Mouse (Mus musculus) neural tube, embryonic 11.5 days (tissue): Measurements from ENCODE around the gene Gna15. TPM values are rescaled to one million over a fixed set of nuclear protein-coding genes. Genes with fewer than 3 reads are reported as not detected.

Source experiments
- ATAC-seq: fragments of 200-750 bp; cut with Nextera tagmentation; 2 replicates; pipeline ENCODE4 v1.8.0; 2017; ENCODE audit warnings: moderate number of reproducible peaks, mild to moderate bottlenecking, moderate TSS enrichment, moderate library complexity; ENCODE audit not compliant: insufficient read depth, low FRiP score, low TSS enrichment
- DNase-seq: peaks from one replicate; pipeline ENCODE4 v3.0.0-alpha.2; 2015; ENCODE audit warnings: low spot score
- H3K27ac ChIP-seq: fragments of 300-500 bp; sonication (generic); 2 replicates; pipeline ENCODE4 v1.5.1; 2014; ENCODE audit warnings: low read depth, mild to moderate bottlenecking, low read length
- H3K27me3 ChIP-seq: fragments of 300-500 bp; sonication (generic); 2 replicates; pipeline ENCODE4 v1.6.1; 2014; ENCODE audit warnings: mild to moderate bottlenecking, low read length, mixed read lengths; ENCODE audit not compliant: control insufficient read depth, insufficient read depth
- H3K36me3 ChIP-seq: fragments of 300-500 bp; sonication (generic); 2 replicates; pipeline ENCODE4 v1.6.1; 2014; ENCODE audit warnings: mild to moderate bottlenecking, low read length, moderate library complexity, mixed read lengths; ENCODE audit not compliant: control insufficient read depth, insufficient read depth
- H3K4me1 ChIP-seq: fragments of 300-500 bp; sonication (generic); 2 replicates; pipeline ENCODE4 v1.6.1; 2014; ENCODE audit warnings: low read length, mixed read lengths; ENCODE audit not compliant: control insufficient read depth, insufficient read depth
- H3K4me2 ChIP-seq: fragments of 300-500 bp; sonication (generic); 2 replicates; pipeline ENCODE4 v1.6.1; 2014; ENCODE audit warnings: low read depth, mild to moderate bottlenecking, moderate library complexity
- H3K4me3 ChIP-seq: fragments of 300-500 bp; sonication (generic); 2 replicates; pipeline ENCODE4 v1.5.1; 2014; ENCODE audit warnings: low read depth, low read length
- H3K9ac ChIP-seq: fragments of 300-500 bp; sonication (generic); 2 replicates; pipeline ENCODE4 v1.6.1; 2014; ENCODE audit warnings: mild to moderate bottlenecking, low read length
- H3K9me3 ChIP-seq: fragments of 300-500 bp; sonication (generic); 2 replicates; pipeline ENCODE4 v1.6.1; 2016; ENCODE audit warnings: low read length; ENCODE audit not compliant: control insufficient read depth
- WGBS: fragments of 180-500 bp; shearing (Covaris S2); extraction: QIAGEN DNeasy Blood & Tissue Kit; methylation state at CpG from one replicate; pipeline ENCODE4 v1.1.7; 2014; 5-methylcytosine and 5-hydroxymethylcytosine counted together
- polyA plus RNA-seq: library from polyadenylated mRNA; unstranded; fragments of >200 nt; fragmentation: Nextera tagmentation; extraction: Ambion mirVana; gene quantifications from 2 replicates; pipeline ENCODE4 v1.2.1, GENCODE M21; 2014

Gna15 gene
- polyA plus RNA-seq, 1 experiment from 2014 or later: 0.41 TPM

- H3K9ac ChIP-seq: no peak overlapping the region
- H3K27ac ChIP-seq: no peak overlapping the region
- H3K4me1 ChIP-seq: peaks cover 5% of the 10 kb centered on the region
- H3K9me3 ChIP-seq: no peaks in the 10 kb centered on the region
- ATAC-seq: no peak
- 83% methylated on average over 14 of the region's 14 CpGs for WGBS
- DNase-seq: no peak
- no peaks in the 10 kb centered on the region for H3K27me3 ChIP-seq
- no peak overlapping the region for H3K4me3 ChIP-seq
- H3K36me3 ChIP-seq: peaks cover 36% of the 10 kb centered on the region
- H3K4me2 ChIP-seq: no peak overlapping the region
These were observed 34.1 kb downstream of the Gna15 start for GRCm38 (mm10) chr10:81489941-81490340.

- WGBS: 90% methylated on average over 11 of the region's 11 CpGs
- H3K27me3 ChIP-seq: no peaks in the 10 kb centered on the region
- no peak overlapping the region for H3K4me2 ChIP-seq
- ATAC-seq: no peak
- no peak overlapping the region for H3K27ac ChIP-seq
- no peak for DNase-seq
- no peak overlapping the region for H3K9ac ChIP-seq
- H3K4me3 ChIP-seq: no peak overlapping the region
- 0 out of 2 replicates have a peak, but pooled peaks cover 2% of the 10 kb centered on the region for H3K4me1 ChIP-seq
- H3K36me3 ChIP-seq: peaks cover 36% of the 10 kb centered on the region
- H3K9me3 ChIP-seq: no peaks in the 10 kb centered on the region
These were observed 35.9 kb downstream of the Gna15 start for GRCm38 (mm10) chr10:81488081-81488480.

GRCm38 (mm10) chr10:81486496-81486895 is 37.5 kb downstream of the Gna15 start:
- 88% methylated on average over 10 of the region's 10 CpGs for WGBS

GRCm38 (mm10) chr10:81485479-81486018 is 38.5 kb downstream of the Gna15 start:
- H3K9me3 ChIP-seq: no peaks in the 10 kb centered on the region
- DNase-seq (no peak), ATAC-seq (no peak)
- 0 out of 2 replicates have a peak, but pooled peaks cover 2% of the 10 kb centered on the region for H3K4me1 ChIP-seq
- no peak overlapping the region for H3K27ac ChIP-seq
- H3K9ac ChIP-seq: no peak overlapping the region
- H3K36me3 ChIP-seq: peaks cover 18% of the 10 kb centered on the region
- no peak overlapping the region for H3K4me3 ChIP-seq
- 82% methylated on average over 7 of the region's 7 CpGs for WGBS
- peaks cover 13% of the 10 kb centered on the region for H3K27me3 ChIP-seq
- no peak overlapping the region for H3K4me2 ChIP-seq

More at GRCm38 (mm10) chr10:81486496-81486895, 37.5 kb downstream of the Gna15 start:
- peaks cover 10% of the 10 kb centered on the region for H3K27me3 ChIP-seq
- H3K9me3 ChIP-seq: no peaks in the 10 kb centered on the region
- H3K9ac ChIP-seq: no peak overlapping the region
- no peak overlapping the region for H3K4me2 ChIP-seq
- H3K36me3 ChIP-seq: peaks cover 27% of the 10 kb centered on the region
- no peak for ATAC-seq
- H3K27ac ChIP-seq: no peak overlapping the region
- 0 out of 2 replicates have a peak, but pooled peaks cover 2% of the 10 kb centered on the region for H3K4me1 ChIP-seq
- DNase-seq: no peak
- no peak overlapping the region for H3K4me3 ChIP-seq

GRCm38 (mm10) chr10:81485060-81485449 is 39.0 kb downstream of the Gna15 start:
- Histone ChIP-seq H3K9me3 (no peaks in the 10 kb centered on the region), H3K4me3 (no peak overlapping the region), H3K27ac (no peak overlapping the region), H3K36me3 (peaks cover 15% of the 10 kb centered on the region), H3K27me3 (peaks cover 13% of the 10 kb centered on the region), H3K9ac (no peak overlapping the region), H3K4me1 (0 out of 2 replicates have a peak, but pooled peaks cover 2% of the 10 kb centered on the region), H3K4me2 (no peak overlapping the region)
- ATAC-seq (no peak), DNase-seq (no peak)
- 44% methylated on average over 2 of the region's 2 CpGs for WGBS

- no peaks in the 10 kb centered on the region for H3K9me3 ChIP-seq
These were observed 39.5 kb downstream of the Gna15 start for GRCm38 (mm10) chr10:81484441-81485059.

GRCm38 (mm10) chr10:81483983-81484382 is 40.0 kb downstream of the Gna15 start:
- H3K4me1 ChIP-seq: 0 out of 2 replicates have a peak, but pooled peaks cover 2% of the 10 kb centered on the region
- DNase-seq (peak; percentile 44), ATAC-seq (no peak)
- H3K4me2 ChIP-seq: no peak overlapping the region
- H3K9ac ChIP-seq: no peak overlapping the region
- H3K9me3 ChIP-seq: no peaks in the 10 kb centered on the region
- H3K27ac ChIP-seq: no peak overlapping the region
- peaks cover 13% of the 10 kb centered on the region for H3K36me3 ChIP-seq
- WGBS: 18% methylated on average over 9 of the region's 9 CpGs
- H3K27me3 ChIP-seq: peaks cover 13% of the 10 kb centered on the region
- H3K4me3 ChIP-seq: no peak overlapping the region

More at GRCm38 (mm10) chr10:81484441-81485059, 39.5 kb downstream of the Gna15 start:
- WGBS: 52% methylated on average over 6 of the region's 6 CpGs
- peak; percentile 32 for DNase-seq
- Histone ChIP-seq H3K4me2 (no peak overlapping the region), H3K9ac (no peak overlapping the region), H3K4me3 (no peak overlapping the region), H3K27ac (peak overlapping the region; percentile 15; the same call in 1 of the 2 replicates), H3K27me3 (peaks cover 13% of the 10 kb centered on the region), H3K4me1 (0 out of 2 replicates have a peak, but pooled peaks cover 2% of the 10 kb centered on the region), H3K36me3 (peaks cover 13% of the 10 kb centered on the region)
- ATAC-seq: no peak

- Histone ChIP-seq H3K9me3 (no peaks in the 10 kb centered on the region), H3K27ac (no peak within 1 kb of the TSS), H3K9ac (peak within 1 kb of the TSS; percentile 51), H3K36me3 (peaks cover 4% of the 10 kb centered on the region; the same call in 1 of the 2 replicates), H3K4me2 (peak within 1 kb of the TSS; percentile 55), H3K4me1 (0 out of 2 replicates have a peak, but pooled peaks cover 2% of the 10 kb centered on the region), H3K27me3 (peaks cover 16% of the 10 kb centered on the region), H3K4me3 (peak within 1 kb of the TSS; percentile 40)
- DNase-seq (peak; percentile 76), ATAC-seq (peak; percentile 55)
- under 1% methylated on average over 36 of the region's 36 CpGs for WGBS
These were observed 41.5 kb downstream of the Gna15 start, which contains the start of gene Celf5 for GRCm38 (mm10) chr10:81482533-81482889. TSS of gene Celf5 (minus strand) at chr10:81482709.
